Mouse (Mus musculus): ENCODE results near the gene Zbtb39.

DNA sequence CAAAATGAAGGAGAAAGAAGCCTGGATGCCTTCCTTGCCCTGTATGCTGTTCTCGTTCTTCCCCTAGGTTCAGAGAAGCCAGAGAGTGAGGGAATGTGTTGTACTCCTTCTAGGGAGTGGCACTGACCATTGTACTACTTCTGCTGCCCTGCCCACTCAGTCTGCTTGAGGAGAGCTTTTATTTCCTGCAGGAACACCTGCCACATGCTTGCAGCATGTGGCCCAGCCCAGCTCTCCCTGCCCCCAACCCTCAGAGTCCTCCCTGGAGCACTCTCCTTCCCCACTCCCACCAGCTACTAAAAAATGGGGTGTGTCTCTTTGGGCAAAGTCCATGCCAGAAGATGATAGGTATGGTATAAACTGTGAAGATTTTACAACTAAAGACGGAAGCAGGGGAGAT is 35.0 kb upstream of the Zbtb39 start:
- no peak for TF ChIP-seq CTCF (IDR thresholded peaks at IDR 0.05; ENCODE audit: extremely low read depth, insufficient read length, insufficient replicate concordance, low read depth, low read length)
- no peak; the same call in 1 of the 2 replicates for TF ChIP-seq POLR2A (IDR thresholded peaks at IDR 0.05; ENCODE audit: low read depth, low read length)

All from small intestine, adult 2 months (tissue).